Mouse (Mus musculus): ENCODE data around the gene Ppp1r16b. TPM values are rescaled to one million over a fixed set of nuclear protein-coding genes. Genes with fewer than 3 reads are reported as not detected.
"Not testable (repeated sequence)": the region's sequence is repeated elsewhere in the genome, so short reads cannot be mapped to it uniquely, and the experiment has no call there.

Gene Ppp1r16b
- total RNA-seq, 2 experiments from 2014 or later, result not detected

DNA sequence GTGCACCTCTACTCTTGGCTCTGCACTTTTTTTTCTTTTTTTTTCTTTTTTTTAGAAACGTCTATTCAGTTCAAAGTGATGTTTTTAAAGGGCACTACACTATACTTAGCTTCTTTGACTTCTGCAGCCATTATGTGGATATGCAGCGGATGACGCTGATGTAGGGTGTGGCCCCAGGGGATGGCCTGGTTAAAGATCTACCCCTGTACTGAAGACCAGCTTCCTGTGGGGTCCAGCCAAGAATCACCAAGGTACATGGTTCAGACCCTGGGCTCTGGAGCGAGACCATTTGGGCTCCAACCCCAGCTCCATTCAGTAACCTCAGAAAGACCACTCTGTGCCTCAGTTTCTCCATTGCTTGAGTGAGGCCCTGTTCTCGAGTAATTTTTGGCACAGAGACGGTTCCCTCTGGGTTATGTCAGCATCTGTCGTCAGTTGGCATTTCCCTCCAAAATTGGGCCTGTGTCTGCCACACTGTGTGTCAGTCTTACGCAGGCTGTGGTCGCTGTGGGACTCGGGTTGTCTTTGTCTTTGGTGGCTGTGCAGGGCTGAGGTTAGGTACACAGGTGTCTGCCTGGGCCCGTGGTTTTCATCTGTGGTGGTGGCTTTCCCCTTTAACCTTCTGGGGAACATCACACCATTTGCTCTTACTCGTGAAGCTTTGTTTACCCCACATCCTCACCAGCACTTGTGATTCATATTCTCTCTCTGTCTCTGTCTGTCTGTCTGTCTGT lies 53.8 kb downstream of the Ppp1r16b start:
- ATAC-seq (replicated peaks; ENCODE audit: low FRiP score, poor library complexity, severe bottlenecking), result no peak

GRCm38 (mm10) chr2:158720715-158721370 lies 55.6 kb downstream of the Ppp1r16b start:
- no peak for ATAC-seq (replicated peaks; ENCODE audit: low FRiP score, poor library complexity, severe bottlenecking)

- ATAC-seq (replicated peaks; ENCODE audit: low FRiP score, poor library complexity, severe bottlenecking), result no peak
These were observed 56.3 kb downstream of the Ppp1r16b start for GRCm38 (mm10) chr2:158721481-158721880.

DNA sequence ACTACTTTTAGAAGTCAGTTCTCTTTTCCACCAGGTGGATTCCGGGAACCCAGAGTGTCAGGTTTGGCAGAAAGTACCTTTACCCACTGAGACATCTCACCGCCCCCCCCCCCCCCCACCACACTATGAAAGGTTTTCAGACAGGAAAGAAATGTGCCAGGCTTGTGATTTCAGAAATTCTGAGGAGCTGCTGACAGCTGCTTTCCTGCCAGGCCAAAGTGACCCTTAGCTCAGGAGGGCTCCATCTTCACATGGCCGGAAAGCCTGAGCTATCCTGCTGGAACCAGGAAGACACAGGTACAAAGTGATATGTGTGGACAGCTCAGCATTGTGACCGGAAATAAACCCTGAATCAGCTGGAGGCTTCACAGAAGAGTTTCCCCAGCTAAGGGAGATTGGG lies 56.9 kb downstream of the Ppp1r16b start:
- ATAC-seq (replicated peaks; ENCODE audit: low FRiP score, poor library complexity, severe bottlenecking), result no peak

DNA sequence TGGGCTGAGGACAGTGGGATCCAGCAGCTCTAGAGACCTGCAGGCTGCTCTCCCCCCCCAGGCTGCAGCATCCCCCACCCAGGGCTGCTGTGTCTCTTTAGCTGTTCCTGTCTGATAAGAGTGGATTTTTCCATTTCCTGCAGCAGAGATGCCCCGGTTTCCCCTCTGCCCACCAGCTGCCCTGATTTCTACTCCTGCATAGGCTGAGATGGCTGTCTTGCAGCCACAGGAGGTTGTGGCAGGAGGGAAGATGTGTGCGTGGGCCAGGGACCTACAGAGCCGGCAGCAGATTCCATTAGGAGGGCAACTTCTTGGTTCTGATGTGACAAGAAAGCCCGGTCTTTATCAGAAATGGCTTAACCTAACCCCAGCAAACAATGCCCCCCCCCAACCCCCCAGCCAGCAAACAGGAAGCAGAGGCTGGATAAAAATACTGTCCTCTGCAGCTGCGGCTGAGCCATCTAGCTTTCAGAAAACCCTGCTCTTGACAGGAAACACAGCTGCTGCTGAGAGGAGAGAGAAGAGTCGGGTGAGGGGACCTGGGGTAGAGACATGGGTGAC lies 57.9 kb downstream of the Ppp1r16b start:
- no peak for ATAC-seq (replicated peaks; ENCODE audit: low FRiP score, poor library complexity, severe bottlenecking)

- no peak for ATAC-seq (replicated peaks; ENCODE audit: low FRiP score, poor library complexity, severe bottlenecking)
These were observed 58.6 kb downstream of the Ppp1r16b start for GRCm38 (mm10) chr2:158723806-158724205.

GRCm38 (mm10) chr2:158726252-158726651 lies 61.1 kb downstream of the Ppp1r16b start:
- ATAC-seq (replicated peaks; ENCODE audit: low FRiP score, poor library complexity, severe bottlenecking), result no peak

GRCm38 (mm10) chr2:158728061-158728815 lies 63.0 kb downstream of the Ppp1r16b start:
- ATAC-seq (replicated peaks; ENCODE audit: low FRiP score, poor library complexity, severe bottlenecking), result no peak

- ATAC-seq (replicated peaks; ENCODE audit: low FRiP score, poor library complexity, severe bottlenecking), result no peak
These were observed 65.7 kb downstream of the Ppp1r16b start for GRCm38 (mm10) chr2:158730896-158731295.

- ATAC-seq (replicated peaks; ENCODE audit: low FRiP score, poor library complexity, severe bottlenecking), result no peak
These were observed 67.3 kb downstream of the Ppp1r16b start for GRCm38 (mm10) chr2:158732521-158732920.

- no peak for ATAC-seq (replicated peaks; ENCODE audit: low FRiP score, poor library complexity, severe bottlenecking)
These were observed 67.9 kb downstream of the Ppp1r16b start for GRCm38 (mm10) chr2:158733136-158733535.

GRCm38 (mm10) chr2:158733914-158734313 lies 68.7 kb downstream of the Ppp1r16b start:
- no peak for ATAC-seq (replicated peaks; ENCODE audit: low FRiP score, poor library complexity, severe bottlenecking)

- ATAC-seq (replicated peaks; ENCODE audit: low FRiP score, poor library complexity, severe bottlenecking), result no peak
These were observed 69.4 kb downstream of the Ppp1r16b start for GRCm38 (mm10) chr2:158734500-158735152.

DNA sequence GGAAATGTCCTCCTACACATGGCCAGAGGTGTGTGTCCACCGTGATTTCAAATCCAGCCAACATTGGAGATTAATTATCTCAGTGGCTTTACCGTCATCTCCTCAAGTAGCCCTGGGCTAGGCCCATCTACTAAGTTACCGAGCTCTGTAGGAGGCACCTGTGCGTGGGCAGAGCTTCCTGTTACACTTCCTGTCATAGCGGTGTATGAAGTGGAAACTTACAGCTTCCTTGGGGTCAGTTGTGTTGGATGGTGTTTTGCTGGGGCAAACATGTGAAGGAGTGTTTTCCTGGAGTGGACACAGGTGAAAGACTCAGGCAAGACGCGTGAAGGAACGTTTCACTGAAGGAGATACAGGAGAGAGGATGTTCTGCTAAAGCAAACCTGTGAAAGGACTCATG lies 70.1 kb downstream of the Ppp1r16b start:
- no peak for ATAC-seq (replicated peaks; ENCODE audit: low FRiP score, poor library complexity, severe bottlenecking)

- not testable (repeated sequence) for ATAC-seq (replicated peaks; ENCODE audit: low FRiP score, poor library complexity, severe bottlenecking)
These were observed 71.0 kb downstream of the Ppp1r16b start for GRCm38 (mm10) chr2:158736247-158736646.

GRCm38 (mm10) chr2:158738591-158738990 lies 73.4 kb downstream of the Ppp1r16b start:
- no peak for ATAC-seq (replicated peaks; ENCODE audit: low FRiP score, poor library complexity, severe bottlenecking)

- ATAC-seq (replicated peaks; ENCODE audit: low FRiP score, poor library complexity, severe bottlenecking), result no peak
These were observed 73.9 kb downstream of the Ppp1r16b start for GRCm38 (mm10) chr2:158739113-158739512.

DNA sequence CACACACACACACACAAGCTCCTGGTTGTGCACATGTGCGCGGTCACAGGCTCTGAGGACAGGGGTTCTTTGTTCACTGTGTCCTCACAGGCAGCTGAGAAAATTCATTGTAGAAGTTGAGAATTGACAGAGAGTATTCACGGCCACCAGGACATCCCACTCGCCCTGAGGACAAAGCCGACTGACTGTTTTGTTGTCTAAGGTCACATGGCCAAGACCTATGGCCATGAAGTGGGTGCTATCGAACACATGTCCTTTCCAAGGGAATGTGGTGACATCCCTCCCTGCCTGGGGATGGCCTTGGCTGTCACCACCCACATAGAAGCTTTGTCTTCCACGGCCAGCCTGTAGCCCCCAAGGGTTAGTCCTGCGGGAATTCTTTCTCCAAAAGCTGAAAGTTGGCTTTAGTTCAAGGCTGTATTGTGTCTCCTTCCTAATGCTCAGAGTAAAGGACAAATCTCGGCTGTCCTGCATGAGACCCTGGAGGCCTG lies 75.9 kb downstream of the Ppp1r16b start:
- no peak for ATAC-seq (replicated peaks; ENCODE audit: low FRiP score, poor library complexity, severe bottlenecking)

GRCm38 (mm10) chr2:158742431-158742830 lies 77.2 kb downstream of the Ppp1r16b start:
- no peak for ATAC-seq (replicated peaks; ENCODE audit: low FRiP score, poor library complexity, severe bottlenecking)

Data from erythroblast, adult 5-6 weeks (primary cell).